Mouse (Mus musculus): ENCODE results near the gene Mettl8.
A peak's percentile ranks its signal among the peaks of the same experiment; 100 is the strongest.

The Mettl8 gene

DNA sequence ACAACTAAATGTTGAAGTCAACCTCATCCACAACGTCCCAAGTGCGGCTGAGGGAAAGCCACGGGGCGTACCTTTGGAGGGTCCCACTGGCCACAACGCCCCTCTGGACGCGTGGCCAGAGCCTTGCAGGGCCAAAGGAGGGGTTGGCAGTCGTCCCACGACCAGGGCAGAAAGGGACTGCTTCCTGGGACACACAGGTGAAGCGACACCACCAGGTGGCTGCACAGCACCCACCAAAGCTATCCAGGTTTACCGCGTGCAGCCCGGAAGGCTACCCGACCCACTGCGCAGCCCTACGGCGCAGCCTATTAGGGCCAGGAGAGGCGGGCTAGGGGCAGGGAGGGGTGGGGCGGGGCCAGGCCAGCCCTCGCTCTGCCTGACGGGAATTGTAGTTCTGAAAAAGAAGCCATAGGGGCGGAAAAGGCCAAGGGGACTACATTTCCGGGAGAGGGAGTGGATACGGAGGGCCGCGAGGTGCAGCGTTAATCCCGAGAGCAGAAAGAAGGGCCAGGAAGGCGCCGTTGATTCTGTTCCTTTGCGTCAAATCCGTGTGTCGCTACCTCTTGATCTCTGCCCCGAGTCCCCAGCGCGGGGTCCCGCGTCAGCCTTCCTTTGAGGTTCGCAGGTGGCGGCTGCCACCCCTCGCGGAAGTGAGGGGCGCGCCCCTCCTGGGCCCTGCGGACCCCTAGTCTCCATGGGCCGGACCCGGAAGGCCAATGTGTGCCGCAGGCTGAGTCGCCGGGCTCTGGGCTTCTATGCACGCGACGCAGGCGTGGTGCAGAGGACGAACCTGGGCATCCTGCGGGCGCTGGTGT, at the start of gene Mettl8, which contains the start of gene Dcaf17:
TSS of gene Mettl8 (minus strand) at position 284 of the 815 bp plus-strand sequence.
TSS of gene Dcaf17 (plus strand) at position 29 of the 815 bp plus-strand sequence.
- DNase-seq (ENCODE audit: low read depth, low spot score), result peak; percentile 99

- no peak for DNase-seq (ENCODE audit: low read depth, low spot score)
These were observed 49.3 kb upstream of the Mettl8 start for GRCm38 (mm10) chr2:71104696-71105095.

GRCm38 (mm10) chr2:71103292-71103680, 47.9 kb upstream of the Mettl8 start:
- DNase-seq (ENCODE audit: low read depth, low spot score), result no peak

- DNase-seq (ENCODE audit: low read depth, low spot score), result no peak
These were observed 47.4 kb upstream of the Mettl8 start for GRCm38 (mm10) chr2:71102621-71103291.

GRCm38 (mm10) chr2:71096170-71096569, 40.8 kb upstream of the Mettl8 start:
- no peak for DNase-seq (ENCODE audit: low read depth, low spot score)

DNA sequence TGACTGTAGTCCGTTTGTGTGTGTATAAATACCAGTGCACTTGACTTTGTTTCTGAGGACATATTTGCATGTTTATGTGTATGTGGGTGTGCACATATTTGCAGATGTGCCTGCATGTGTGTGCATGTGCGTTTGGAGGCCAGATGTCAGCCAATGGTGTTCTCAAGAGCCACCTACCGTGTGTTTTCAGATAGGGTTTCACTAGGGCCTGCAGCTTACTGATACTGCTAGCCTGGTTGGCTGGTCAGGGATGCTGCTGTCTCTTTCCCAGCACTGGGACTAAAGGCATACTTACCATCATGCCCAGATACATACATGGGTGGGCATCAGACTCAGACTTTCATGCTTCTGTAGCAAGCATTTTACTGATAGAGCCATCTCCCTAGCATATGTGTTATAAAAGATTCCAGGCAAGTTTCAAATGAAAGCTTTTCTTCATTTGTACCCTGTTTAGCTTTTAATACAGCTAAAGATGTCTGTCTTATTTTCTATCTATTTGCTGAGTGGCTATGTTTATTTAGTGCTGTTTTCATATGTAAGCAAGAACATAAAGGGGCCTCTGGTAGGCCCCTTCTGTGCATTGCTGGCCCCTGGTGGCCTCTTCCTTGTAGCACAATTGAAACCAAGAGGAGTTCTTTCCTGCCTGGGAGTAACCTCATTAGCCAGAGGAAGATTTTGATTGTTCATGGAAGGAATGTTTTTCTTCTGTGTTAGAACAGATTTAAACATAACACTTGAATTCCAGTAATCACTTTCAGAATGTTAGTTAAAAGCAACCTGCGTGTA, 35.5 kb upstream of the Mettl8 start:
- DNase-seq (ENCODE audit: low read depth, low spot score), result no peak

GRCm38 (mm10) chr2:71089766-71090165, 34.4 kb upstream of the Mettl8 start:
- no peak for DNase-seq (ENCODE audit: low read depth, low spot score)

GRCm38 (mm10) chr2:71083454-71084193, 28.2 kb upstream of the Mettl8 start:
- DNase-seq (ENCODE audit: low read depth, low spot score), result no peak

- DNase-seq (ENCODE audit: low read depth, low spot score), result no peak
These were observed 27.0 kb upstream of the Mettl8 start for GRCm38 (mm10) chr2:71082416-71082815.

GRCm38 (mm10) chr2:71073828-71074227, 18.4 kb upstream of the Mettl8 start:
- DNase-seq (ENCODE audit: low read depth, low spot score), result no peak

- DNase-seq (ENCODE audit: low read depth, low spot score), result no peak
These were observed 17.9 kb upstream of the Mettl8 start for GRCm38 (mm10) chr2:71073330-71073729.

GRCm38 (mm10) chr2:71071601-71072000, 16.2 kb upstream of the Mettl8 start:
- DNase-seq (ENCODE audit: low read depth, low spot score), result no peak

DNA sequence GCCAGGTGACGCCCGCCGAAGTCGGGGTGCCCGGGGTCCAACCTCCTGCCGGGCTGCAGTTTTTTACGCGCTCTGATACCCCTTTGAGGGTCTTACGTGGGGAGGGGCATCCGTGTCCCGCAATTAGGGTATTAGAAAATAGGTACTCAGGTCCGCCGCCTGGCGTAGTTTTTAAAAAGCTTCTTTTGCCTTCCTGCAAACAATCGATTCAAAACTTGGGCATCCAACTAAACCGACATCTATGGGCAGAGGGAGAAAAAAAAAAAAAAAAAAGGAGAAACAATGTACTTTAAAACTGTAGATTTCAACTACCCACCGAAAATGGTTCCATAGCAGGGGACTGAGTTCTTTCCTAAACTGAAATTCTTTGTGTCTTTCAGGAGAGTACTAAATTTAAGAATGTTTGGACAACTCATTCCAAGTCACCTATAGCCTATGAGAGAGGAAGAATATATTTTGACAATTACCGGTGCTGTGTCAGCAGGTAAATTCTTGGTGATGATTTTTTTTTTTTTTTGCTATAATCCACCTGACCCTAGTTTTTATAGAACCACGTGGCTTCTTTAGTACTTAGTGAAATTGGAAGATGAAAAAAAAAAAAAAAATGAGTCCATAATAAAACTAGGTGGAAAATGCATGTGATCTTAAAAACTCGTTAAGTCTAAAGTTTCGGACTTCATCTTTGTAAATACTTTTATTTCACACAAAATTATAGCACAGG, 892 bp upstream of the Mettl8 start:
- DNase-seq (ENCODE audit: low read depth, low spot score), result no peak

- DNase-seq (ENCODE audit: low read depth, low spot score), result no peak
These were observed 667 bp downstream of the Mettl8 start for GRCm38 (mm10) chr2:71054716-71055115.

GRCm38 (mm10) chr2:71050511-71050910, 4.9 kb downstream of the Mettl8 start:
- no peak for DNase-seq (ENCODE audit: low read depth, low spot score)

DNA sequence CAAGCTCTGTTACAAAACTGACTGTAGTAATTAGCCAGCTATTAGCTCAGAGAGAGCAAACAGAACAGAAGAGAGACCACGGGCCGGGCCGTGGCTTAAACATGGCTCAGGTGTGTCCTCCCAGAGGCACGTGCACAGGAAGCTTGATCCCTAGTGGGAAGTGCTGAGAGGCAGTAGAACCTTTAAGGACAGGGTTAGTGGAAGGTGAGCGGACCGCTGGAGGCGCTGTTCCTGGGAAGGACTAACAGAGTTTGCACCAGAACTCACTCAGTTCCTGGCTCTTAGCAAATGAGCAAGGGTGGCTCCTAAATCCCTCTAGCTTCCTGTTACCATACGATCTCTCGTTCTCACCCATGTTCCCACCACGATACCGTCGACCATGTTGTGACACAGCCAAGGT, 6.5 kb downstream of the Mettl8 start:
- peak; percentile 93 for DNase-seq (ENCODE audit: low read depth, low spot score)

DNA sequence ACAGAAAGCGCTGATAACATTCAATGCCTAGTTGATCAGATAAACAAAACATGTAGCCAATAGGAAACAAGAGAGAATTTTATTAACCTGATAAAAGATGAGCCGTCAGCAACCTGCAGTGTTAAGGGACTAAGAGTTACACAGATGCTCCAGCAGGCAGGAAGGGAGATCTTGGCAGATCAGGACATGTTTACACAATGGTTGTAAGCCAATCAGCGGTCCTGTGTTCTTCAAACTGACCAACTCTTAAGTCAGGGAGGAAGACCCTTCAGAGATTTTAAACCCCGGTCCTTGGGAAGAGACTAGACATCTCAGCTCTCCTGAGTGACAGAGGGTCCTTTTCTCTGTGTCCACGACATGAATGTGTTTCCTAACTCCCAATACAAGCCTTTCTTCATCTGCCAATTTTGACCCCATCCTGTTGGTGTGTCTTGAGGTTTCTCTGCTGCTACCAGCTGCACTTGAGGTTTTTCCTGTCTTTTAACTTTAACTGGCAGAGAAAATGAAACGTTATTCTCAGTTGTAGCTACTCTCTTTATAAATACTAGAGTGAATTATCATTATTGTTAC, 8.5 kb downstream of the Mettl8 start:
- DNase-seq (ENCODE audit: low read depth, low spot score), result no peak

DNA sequence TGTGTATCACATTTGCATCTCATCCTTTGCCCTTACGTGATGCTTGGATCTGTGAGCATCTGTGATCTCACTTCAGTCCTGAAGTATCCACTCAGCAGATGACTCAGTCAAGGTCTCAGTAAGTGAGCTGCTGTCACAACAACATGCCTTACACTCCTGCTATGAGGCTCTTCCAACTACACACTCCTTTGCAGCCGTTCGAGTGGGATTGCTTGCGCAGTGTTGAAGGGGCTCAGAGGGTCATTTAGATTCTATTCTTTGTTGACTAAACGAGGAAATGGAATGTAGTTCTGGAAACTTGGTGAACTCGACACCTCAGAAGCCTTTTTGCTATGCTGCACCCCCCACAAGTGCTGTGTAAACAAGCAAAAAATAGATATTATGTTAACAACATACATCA, 9.2 kb downstream of the Mettl8 start:
- DNase-seq (ENCODE audit: low read depth, low spot score), result no peak

GRCm38 (mm10) chr2:71039522-71040121, 15.8 kb downstream of the Mettl8 start:
- peak; percentile 80 for DNase-seq (ENCODE audit: low read depth, low spot score)

GRCm38 (mm10) chr2:71037447-71037846, 17.9 kb downstream of the Mettl8 start:
- DNase-seq (ENCODE audit: low read depth, low spot score), result no peak

Measured in ZHBTc4 (cell line).